Mouse (Mus musculus): Measurements from ENCODE around the gene Mtmr4.
A peak's percentile ranks its signal among the peaks of the same experiment; 100 is the strongest.

The Mtmr4 gene

DNA sequence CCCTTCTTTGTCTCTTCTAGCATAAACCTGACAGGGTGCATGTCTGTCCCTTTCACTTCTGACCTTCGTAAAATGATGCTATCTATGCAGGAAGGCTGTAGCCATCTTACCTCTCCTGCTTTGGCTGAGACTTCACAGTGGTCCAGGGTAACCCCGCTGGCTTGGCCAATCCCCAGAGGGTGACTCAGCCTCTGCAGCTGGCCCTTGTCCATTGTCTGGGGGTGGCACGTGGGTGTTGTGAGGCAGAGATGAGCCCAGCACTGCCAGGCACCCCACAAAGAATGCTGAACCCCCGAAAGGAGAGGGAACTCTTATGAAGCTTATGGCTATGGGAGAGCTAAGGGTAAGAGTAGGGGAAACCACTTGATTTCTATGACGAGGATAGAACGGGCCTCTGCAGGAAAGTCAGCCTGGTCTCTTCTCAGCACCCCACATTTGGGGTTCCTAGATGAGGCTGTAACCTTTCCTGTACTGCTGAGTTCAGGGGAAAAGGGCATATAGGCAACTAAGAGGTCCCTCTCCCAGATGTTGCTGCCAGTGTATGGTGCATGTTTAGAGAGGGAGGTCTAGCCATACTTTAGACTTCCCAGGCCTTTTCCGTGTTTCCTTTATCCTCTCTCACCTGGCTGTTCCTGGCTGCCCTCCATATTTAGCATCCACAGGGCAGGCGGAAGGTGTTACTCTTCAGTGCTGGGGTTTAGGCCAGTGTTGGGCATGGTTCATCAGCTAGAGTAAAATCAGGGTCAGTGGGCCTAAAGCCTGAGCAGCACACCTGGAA lies 9.8 kb upstream of the Mtmr4 start:
- DNase-seq (ENCODE audit: low read depth, low spot score) = no peak

DNA sequence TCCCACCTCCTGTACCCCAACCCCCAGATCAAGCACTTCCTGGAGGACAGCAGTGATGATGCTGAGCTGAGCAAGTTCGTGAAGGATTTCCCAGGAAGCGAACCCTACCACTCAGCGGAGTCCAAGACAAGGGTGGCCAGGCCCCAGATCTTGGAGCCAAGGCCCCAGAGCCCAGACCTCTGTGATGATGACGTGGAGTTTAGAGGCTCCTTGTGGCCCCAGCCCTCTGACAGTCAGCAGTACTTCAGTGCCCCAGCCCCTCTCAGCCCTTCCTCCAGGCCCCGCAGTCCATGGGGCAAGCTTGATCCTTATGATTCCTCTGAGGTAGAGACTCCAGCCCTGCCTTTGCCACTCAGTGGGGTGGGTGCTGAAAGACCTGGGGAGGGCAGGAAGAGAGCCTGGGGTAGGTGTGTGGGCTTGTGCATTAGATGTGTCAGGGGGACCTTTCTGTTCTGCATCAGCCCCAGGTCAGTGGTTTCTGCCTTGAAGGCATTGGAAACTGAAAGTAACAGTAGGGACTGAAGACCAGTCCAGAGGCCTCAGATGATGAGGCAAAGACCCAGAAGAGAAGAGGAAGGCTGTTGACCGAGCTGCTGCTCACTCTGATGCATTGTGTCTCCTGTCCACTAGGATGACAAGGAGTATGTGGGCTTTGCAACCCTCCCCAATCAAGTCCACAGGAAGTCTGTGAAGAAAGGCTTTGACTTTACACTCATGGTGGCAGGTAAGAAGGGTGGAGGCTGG lies 8.5 kb upstream of the Mtmr4 start:
- DNase-seq (ENCODE audit: low read depth, low spot score) = no peak

DNA sequence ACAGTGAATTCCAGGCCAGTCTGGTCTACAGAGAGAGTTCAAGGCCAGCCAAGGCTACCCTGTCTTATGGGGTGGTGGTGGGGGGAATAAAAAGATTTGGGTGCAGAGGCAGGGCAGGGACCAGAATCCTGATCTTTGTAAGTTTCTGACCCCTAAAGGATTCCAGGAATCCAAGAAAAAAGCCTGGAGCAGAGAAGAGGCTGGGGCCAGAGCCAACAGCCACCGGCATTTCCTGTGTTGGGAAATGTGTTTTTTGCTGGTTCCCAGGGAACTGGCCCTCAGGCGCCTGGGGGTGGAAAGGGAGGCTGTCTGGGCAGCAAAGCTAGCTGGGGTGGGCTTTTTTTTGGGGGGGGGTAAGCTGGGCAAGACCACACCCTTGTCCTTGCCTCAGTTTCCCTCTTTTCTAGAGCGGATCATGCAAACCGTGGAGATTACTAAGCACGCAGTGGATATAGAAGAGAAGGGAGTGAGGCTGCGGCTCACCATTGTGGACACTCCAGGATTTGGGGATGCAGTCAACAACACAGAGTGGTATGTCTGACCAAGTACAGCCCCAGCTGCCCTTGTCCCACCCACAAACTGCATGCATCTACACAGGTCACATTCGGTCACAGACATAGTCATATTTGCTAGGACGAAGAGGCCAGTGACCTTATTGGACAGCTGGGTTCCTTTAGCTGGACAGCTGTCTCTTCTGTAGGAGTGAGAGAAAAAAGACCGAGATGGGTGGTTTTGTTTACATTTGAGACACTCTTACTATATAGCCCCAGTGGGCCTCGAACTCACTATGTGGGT lies 7.1 kb upstream of the Mtmr4 start:
- no peak for DNase-seq (ENCODE audit: low read depth, low spot score)

DNA sequence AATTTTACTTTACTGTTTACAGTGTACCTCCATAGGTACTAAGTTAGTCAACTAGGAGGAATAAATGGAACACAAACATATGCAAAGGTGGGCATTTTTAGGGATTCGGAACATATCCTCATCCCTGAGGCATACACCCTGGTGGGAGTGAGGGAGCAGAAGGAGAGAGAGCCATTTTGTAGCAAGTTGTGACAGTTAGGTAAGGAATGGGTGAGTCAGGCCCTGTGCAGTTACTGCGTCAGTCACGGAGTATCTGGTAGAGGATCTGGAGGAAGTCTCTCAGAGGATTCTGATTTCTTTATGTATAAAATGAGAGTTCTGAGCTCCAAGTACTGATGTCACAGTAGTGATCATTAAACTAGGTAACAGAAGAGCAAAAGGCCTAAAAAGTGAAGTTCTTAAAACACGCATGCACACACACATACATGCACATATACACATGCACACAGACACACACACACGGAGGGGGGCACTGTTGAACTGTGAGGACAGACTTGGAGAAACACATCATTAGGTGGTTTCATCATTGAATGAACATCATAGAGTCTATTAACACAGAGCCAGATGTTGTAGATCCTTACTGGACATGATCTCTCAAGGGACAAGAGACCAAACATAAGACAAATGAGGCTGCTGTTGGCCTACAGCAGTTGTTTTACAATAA lies 4.6 kb upstream of the Mtmr4 start:
- DNase-seq (ENCODE audit: low read depth, low spot score) = no peak

DNA sequence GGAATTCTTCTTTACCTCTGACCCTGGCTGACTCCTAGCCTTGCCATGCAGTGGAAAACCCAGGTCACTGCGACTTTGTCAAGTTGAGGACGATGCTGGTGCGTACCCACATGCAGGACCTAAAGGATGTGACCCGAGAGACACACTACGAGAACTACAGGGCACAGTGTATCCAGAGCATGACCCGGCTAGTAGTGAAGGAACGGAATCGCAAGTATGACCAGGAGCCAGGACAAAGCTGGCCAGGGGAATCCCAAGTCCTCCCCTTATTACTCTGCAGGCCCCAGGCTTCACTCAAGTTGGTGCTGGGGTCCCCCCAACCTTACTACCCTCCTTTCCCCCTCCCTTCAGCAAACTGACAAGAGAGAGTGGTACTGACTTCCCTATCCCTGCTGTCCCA lies 2.4 kb upstream of the Mtmr4 start:
- DNase-seq (ENCODE audit: low read depth, low spot score) = no peak

DNA sequence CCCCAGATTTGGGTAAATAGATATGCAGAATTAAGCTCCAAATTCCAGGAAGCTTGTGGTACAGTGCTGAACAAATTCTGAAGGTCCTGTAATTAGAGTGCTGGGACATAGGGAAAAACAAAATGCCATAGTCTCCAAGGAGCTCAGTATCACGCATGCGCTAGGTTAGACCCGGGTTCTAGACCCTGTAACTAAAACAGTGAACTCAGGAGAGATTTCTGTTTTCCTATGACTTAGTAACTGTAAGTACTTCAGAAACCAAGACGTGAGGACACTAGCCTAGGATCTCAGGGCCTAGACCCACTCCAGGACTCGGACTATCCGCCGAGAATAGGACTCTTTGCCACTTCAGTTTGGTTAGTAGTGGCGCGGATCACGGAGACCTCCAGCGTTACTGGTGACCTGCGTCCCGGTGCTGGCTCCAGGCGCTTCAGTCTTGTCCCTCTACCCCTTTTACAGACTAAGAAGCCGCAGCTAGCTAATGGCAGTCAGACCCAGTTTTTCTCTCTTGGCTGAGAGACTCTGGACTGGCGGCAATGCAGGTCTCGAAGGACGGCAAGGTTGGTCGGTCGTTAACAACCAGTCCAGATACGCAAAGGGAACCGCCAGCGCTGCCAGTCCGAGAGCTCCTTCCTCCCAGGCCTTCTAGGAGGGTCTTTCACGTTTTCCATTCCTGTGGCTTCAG lies 979 bp upstream of the Mtmr4 start:
- DNase-seq (ENCODE audit: low read depth, low spot score) = no peak

DNA sequence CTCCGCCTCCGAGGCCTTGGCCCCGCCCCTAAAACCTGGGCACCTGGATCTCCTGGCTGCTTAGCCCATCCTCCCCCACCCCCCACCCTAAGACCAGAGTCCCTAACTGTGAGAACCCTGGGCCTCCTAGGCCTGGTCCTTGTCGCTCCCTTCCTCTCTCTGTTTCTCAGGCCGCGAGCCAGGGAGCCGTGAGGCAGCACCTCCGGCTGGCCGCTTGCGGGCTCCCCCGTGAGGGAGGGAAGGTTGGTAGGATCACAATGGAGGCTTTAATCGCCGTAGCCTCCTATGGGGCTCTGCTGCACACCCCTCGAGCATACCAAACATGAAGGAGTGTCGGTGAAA lies 363 bp downstream of the Mtmr4 start:
- no peak for DNase-seq (ENCODE audit: low read depth, low spot score)

DNA sequence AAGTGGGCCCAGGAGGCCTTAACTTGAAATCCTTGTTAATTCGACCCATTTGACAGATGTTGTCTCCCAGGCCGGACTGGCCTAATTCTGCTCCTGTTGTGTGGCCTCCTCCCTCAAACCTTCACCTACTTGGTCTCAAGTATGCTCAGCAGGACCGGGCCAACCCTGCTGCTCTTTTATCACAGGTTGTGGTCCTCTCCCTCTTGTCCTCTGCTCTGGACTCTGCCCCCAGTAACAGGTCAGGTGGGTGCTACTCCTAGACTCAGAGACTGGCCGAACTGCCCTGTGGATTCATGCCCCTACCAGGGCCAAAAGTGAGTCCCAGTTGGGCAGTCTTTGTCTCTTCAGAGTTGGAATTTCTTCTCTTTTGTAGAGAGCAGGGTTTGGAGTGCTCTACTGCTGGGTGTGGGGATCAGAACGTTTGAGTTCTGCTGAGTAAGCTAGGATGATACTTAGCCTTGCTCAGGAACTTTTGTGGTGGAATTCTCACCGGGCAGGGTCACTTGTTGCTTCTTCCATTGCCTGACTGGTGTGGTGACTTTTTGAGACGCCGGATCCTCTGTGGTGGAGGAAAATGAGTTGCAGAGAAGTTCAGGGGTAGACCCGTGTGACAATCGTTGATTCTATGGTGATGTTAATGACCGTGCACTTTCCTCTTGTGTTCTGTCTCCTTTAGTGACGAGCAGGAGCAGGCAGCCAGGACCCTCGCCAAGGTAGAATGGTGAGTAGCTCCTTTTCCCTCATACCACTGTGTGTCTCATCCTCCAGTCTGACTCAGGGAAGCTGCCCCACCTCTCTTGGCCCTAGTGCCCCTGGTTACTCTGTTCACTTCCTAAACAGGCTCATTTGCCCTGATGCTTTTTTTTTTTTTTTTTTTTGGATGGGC lies 994 bp downstream of the Mtmr4 start:
- no peak for DNase-seq (ENCODE audit: low read depth, low spot score)

DNA sequence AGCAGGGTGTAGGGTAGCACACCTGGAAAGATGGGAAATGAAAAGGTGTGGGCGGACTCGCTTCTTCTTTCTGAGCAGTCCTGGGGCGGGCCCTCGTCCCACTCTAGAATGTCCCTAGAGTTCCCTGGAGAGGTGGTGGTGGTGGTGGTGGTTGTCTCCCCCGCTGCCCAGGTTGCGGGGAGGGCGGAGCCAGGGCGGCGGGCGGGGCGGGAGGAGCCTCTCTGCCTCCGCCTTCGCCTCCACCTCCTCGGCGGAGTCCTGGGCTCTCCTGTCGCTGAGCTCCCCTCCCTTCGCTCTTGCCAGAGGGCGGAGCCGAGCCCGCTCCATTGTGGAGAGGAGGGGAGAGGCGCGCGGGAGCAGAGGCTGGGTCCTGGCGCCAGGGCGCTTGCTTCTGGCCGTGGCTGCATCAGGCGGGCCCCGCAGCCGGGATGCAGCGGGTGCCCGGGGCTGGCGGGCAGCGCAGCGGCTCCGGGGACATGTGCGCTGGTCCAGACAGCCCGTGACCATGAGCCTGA lies 3.4 kb downstream of the Mtmr4 start:
- peak; percentile 84 for DNase-seq (ENCODE audit: low read depth, low spot score)

DNA sequence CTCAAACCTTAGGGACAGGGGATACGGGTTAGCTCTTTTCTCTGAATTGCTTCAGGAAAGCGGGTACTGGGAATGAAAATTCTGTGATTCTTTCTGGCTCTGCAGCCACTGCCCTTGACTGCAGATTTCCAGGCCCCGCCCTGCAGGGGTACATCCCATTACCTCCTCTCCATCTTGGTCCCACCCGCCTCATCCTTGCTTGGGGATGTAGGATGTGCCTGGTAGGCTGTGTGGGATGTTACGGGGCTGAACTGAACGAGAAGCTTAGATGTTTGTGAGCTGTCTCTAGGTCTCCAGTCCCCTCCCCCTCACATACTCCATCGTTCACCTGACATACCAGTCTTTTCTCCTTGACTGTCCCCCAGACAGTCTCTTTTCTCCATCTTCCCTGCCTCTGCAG lies 4.0 kb downstream of the Mtmr4 start:
- no peak for DNase-seq (ENCODE audit: low read depth, low spot score)

DNA sequence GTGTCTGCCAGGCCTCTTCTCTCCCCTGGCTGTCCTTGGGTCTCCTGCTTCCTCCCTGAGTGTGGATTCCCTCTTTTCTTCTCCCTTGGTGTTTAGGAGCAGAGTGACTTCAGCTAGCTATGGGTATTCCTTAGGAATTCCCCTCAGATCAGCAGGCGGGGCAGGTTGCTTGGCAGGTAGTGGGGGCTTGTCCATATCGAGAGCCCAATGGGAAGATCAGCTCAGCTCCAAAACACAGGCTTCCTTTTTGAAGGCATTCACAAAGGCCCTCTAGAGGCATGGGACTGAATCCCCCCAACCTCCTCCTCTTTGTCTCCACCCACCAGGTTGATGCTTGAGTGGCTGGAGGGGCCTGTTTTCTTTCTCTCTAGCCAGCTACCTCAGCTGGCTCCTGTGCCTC lies 4.5 kb downstream of the Mtmr4 start:
- no peak for DNase-seq (ENCODE audit: low read depth, low spot score)

DNA sequence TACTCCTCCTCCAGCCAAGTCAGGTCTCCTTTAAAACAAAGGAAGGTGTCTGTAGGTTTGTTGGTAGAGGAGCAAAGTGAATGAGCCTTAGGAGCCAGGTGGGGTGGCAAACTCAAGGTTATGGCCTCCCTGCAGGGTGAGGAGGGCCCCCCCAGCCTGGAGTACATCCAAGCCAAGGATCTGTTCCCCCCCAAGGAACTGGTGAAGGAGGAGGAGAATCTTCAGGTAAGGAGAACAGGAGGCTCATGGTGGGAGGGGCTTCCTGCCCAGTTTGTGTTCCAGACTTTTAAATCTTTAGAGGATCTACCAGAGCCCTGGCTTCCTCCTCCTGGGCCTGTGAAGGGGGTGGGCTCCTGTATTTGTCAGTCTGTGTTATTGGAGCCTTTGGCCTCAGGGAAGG lies 5.1 kb downstream of the Mtmr4 start:
- DNase-seq (ENCODE audit: low read depth, low spot score) = no peak

DNA sequence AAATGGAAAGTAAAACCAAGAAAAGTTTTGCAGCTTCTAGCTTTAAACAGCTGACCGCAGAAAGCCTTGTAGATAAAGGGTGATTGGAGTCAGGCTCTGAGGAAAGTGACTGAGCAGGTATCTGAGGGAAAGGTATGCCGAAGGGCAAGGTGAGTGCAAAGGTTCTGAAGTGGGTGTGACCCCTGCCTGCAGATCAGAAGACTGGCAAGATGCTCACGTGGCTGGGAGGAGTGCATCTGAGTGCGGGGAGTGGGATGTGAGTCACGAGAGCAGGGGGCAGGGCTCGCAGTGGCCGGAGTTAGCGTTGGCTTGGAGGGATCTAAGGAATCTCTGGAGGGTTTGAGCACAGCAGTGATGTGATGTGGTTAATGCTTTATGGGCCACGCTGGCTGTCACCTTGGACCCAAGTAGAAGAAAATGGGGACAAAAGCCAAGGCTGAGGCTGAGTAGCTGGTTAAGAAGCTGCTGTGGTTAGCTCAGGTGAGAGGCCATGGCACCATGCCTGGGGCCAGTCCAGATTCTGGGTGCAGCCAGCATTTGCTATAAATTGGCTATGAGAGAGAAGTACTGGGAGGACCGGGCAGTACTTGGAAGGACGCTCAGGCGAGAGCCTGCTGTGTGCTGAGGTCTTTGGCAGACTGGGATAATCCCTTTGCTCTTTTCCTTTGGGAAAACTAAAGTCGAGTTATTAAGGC lies 7.6 kb downstream of the Mtmr4 start:
- DNase-seq (ENCODE audit: low read depth, low spot score) = no peak

DNA sequence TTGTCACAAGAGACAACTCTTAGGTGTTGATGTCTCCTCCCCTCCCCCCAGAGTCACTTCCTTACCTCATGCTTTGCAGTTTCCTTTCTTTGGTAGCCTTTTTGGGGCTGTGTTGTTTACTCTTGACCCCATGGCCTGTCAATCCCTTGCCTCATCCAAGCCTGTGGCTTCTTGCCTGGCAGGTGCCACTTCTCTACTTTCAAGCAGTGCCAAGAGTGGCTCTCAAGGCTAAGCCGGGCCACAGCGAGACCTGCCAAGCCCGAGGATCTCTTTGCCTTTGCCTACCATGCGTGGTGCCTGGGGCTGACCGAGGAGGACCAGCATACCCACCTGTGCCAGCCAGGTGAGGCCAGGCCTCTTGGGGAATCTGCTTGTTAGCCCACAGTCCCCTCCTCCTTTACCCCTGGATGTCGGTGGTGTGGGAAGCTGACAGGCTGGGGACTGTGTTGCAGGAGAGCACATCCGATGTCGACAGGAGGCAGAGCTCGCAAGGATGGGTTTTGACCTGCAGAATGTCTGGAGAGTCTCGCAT lies 8.4 kb downstream of the Mtmr4 start:
- no peak for DNase-seq (ENCODE audit: low read depth, low spot score)

DNA sequence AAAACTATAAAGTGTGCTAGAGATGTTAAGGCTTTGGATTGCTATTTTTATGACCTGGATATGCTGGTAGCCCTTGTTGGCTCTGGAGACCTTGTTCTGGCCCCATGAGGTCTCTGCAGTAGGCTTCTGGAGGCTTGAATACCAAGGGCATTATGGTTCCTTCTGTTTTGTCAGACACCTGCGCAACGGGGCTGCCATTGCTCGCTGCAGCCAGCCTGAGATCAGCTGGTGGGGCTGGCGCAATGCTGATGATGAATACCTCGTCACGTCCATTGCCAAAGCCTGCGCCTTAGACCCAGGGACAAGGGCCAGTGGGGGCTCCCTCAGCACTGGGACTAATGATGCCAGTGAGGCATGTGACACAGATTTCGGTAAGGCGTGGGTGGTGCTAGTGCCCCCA lies 10.3 kb downstream of the Mtmr4 start:
- no peak for DNase-seq (ENCODE audit: low read depth, low spot score)

DNA sequence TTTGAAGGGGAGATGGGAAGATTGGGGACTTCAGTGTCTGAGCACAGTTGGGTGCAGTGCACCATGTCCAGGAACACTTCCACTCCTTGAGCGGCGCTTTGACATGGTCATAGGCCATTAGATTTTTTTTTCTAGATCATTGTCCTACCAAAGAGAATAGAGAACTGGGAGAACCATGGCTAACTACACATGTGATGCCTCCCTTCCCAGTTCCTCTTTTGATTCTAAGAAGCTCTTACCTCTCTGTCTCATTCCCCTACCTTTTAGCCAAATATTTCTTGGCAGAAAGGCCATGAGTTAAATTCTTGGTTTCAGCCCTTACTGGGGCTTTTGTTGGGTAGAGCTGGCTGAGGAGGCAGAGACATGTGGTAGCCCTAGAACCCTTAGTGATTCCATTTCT lies 11.6 kb downstream of the Mtmr4 start:
- DNase-seq (ENCODE audit: low read depth, low spot score) = no peak

DNA sequence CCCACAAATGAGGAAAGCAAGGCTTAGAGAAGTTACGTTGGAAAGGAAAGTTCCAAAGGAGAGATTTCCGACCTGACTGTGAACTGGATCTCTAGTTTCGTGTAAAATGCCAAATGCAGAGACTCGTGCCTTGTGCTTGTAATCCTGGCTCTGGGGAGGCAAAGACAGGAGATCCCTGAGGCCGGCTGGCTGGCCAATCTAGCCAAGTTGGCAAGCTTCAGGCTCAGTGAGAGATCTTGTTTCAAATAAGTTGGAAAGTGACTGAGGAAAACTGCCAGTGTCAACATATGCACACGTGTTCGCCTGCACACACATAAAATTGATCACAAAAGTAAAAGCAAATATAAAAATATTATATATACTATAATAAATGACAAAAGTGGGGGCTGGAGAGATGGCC lies 17.3 kb downstream of the Mtmr4 start:
- no peak for DNase-seq (ENCODE audit: low read depth, low spot score)

DNA sequence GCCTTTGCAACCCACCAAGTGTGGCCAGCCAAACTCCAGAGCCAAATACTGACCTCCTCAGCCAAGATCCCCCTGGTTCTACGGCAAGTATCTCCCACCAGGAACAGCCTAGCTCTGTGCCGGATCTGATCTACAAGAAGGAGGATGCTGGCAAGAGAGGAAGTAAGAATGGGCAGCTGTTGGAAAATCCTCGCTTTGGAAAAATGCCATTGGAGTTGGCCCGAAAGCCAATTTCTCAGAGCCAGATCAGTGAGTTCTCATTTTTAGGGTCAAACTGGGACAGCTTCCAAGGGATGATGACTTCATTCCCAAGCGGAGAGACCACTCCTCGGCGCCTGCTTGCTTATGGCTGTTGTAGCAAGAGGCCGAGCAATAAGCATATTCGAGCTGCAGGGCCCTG lies 19.6 kb downstream of the Mtmr4 start:
- DNase-seq (ENCODE audit: low read depth, low spot score) = no peak

DNA sequence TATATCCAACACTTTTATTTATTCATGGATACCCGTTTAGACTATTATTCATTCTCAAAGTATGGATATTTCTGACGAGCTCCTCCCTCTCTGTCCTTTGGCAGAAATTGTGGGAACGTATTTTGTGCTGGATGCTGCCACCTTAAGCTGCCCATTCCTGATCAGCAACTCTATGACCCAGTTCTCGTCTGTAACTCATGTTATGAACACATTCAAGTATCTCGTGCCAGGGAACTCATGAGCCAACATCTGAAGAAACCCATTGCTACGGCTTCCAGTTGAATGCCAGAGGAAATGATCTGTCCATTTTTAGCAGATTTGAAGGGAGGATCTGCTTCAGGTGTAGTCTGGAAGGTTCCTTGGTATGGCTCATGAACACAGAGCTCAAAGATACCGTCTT lies 22.0 kb downstream of the Mtmr4 start:
- DNase-seq (ENCODE audit: low read depth, low spot score) = no peak
